Mouse (Mus musculus) ES-Bruce4 (cell line): Measurements from ENCODE around the gene Satb2.

ENCODE experiments used
- CTCF ChIP-seq: IDR thresholded peaks from one replicate; pipeline ENCODE4 v1.8.1; 2011; ENCODE audit warnings: low read depth, low read length
- EP300 ChIP-seq: IDR thresholded peaks from 2 replicates; pipeline ENCODE4 v1.6.1; 2011; ENCODE audit warnings: low read depth, low read length; ENCODE audit not compliant: insufficient read depth
- POLR2A ChIP-seq: IDR thresholded peaks from one replicate; pipeline ENCODE4 v1.8.1; 2011; ENCODE audit warnings: low read length; ENCODE audit not compliant: insufficient read depth

DNA sequence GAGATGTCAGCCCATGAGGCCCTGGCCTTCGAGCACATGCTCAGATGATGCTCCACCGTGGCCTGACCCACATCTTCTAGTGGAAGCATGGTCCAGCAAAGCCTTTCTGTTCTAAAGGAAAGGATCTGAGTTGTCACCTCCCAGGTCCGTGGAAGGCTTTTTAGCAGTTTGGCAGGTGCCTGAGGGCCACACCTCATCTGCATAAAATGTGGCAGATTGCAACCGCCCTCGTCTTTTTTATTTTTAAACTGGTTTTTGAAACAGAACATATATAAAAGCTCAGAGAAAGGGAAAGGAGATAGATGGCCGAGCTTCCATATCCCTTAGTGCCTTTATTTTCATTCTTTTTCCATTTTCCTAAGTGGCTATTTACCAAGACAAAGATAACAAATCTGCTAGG is 64.2 kb downstream of the Satb2 start:
- TF ChIP-seq POLR2A (no peak), CTCF (no peak), EP300 (no peak)
